Comparison of ENCODE assay signal across 17 mouse cellular contexts in genomic region chr2:165182085-165182976, GRCm38 (mm10). TPM values are rescaled to one million over a fixed set of nuclear protein-coding genes. Genes with fewer than 3 reads are reported as not detected.
DNase-seq lines count a peak whose midpoint lies in the region; ATAC-seq and TF ChIP-seq lines count a peak whose summit lies in the region.
"Had no signal": no experiment of that assay in that cellular context is flagged by ENCODE, and none has a peak within 500 bp of the region (broad histone marks: within the 10 kb centered on the region; RNA-seq: fewer than 3 reads in every experiment).

No protein-coding gene starts in this region.

- WGBS in hindbrain, embryonic 13.5 days, result 64% methylated on average over 11 of the region's 11 CpGs
- 61% methylated on average over 11 of the region's 11 CpGs for WGBS in hindbrain, embryonic 16.5 days
- 54% methylated on average over 11 of the region's 11 CpGs for WGBS in stomach, embryonic 14.5 days
- 63% methylated on average over 8 of the region's 11 CpGs for WGBS in stomach, postnatal 0 days

- H3K4me1 ChIP-seq in hindbrain, embryonic 13.5 days (replicated peaks), result peaks cover 55% of the 10 kb centered on the region
- H3K4me1 ChIP-seq in hindbrain, embryonic 16.5 days (ENCODE audit: control insufficient read depth, insufficient read depth, low read depth, low read length), result peaks cover 19% of the 10 kb centered on the region
- H3K4me1 ChIP-seq in stomach, embryonic 14.5 days (ENCODE audit: control insufficient read depth, insufficient read depth, low read length), result peaks cover 9% of the 10 kb centered on the region
- no peaks in the 10 kb centered on the region for H3K4me1 ChIP-seq in stomach, postnatal 0 days (replicated peaks; ENCODE audit: control insufficient read depth, insufficient read depth)

- H3K4me2 ChIP-seq in hindbrain, embryonic 13.5 days, result no peak overlapping the region
- no peak overlapping the region for H3K4me2 ChIP-seq in hindbrain, embryonic 16.5 days (ENCODE audit: low read length)
- H3K4me2 ChIP-seq in stomach, embryonic 14.5 days (replicated peaks; ENCODE audit: low read depth, low read length), result no peak overlapping the region
- no peak overlapping the region for H3K4me2 ChIP-seq in stomach, postnatal 0 days (replicated peaks; ENCODE audit: low read depth)
- H3K4me2 ChIP-seq: neural tube, embryonic 15.5 days had no signal

- TF ChIP-seq EP300 in stomach, postnatal 0 days (optimal IDR thresholded peaks at IDR 0.05), result no peak

- intact Hi-C loops in heart, postnatal 10 days (cut with DNase I), result no loop called here

- no peak for TF ChIP-seq CTCF in stomach, postnatal 0 days (IDR thresholded peaks at IDR 0.05; ENCODE audit: low read depth)

- peak; percentile 40; the same call in 1 of the 2 replicates for ATAC-seq in hindbrain, embryonic 13.5 days (ENCODE audit: low FRiP score)
- no peak for ATAC-seq in hindbrain, embryonic 16.5 days
- ATAC-seq in stomach, embryonic 14.5 days (ENCODE audit: insufficient number of reproducible peaks, insufficient read depth, low FRiP score, low read depth), result peak; percentile 34; the same call in 1 of the 2 replicates
- no peak for ATAC-seq in stomach, postnatal 0 days (ENCODE audit: low FRiP score, low TSS enrichment)

- H3K9me3 ChIP-seq in hindbrain, embryonic 13.5 days, result no peaks in the 10 kb centered on the region
- no peaks in the 10 kb centered on the region for H3K9me3 ChIP-seq in hindbrain, embryonic 16.5 days (ENCODE audit: control insufficient read depth, low read length)
- H3K9me3 ChIP-seq in stomach, embryonic 14.5 days (ENCODE audit: control insufficient read depth, low read depth, low read length), result no peaks in the 10 kb centered on the region
- H3K9me3 ChIP-seq in stomach, postnatal 0 days (ENCODE audit: control insufficient read depth, low read length), result no peaks in the 10 kb centered on the region
- H3K9me3 ChIP-seq: neural tube, embryonic 15.5 days had no signal

- no peaks in the 10 kb centered on the region for H3K36me3 ChIP-seq in hindbrain, embryonic 13.5 days
- H3K36me3 ChIP-seq in hindbrain, embryonic 16.5 days (ENCODE audit: control insufficient read depth, insufficient read depth, low read length), result no peaks in the 10 kb centered on the region
- H3K36me3 ChIP-seq in stomach, embryonic 14.5 days (ENCODE audit: control insufficient read depth, insufficient read depth, low read length), result no peaks in the 10 kb centered on the region
- no peaks in the 10 kb centered on the region for H3K36me3 ChIP-seq in stomach, postnatal 0 days (ENCODE audit: control insufficient read depth, insufficient read depth, low read length)
- H3K36me3 ChIP-seq: neural tube, embryonic 15.5 days had no signal

- H3K9ac ChIP-seq in hindbrain, embryonic 13.5 days, result peak overlapping the region; percentile 53; the same call in 1 of the 2 replicates
- no peak overlapping the region for H3K9ac ChIP-seq in hindbrain, embryonic 16.5 days (ENCODE audit: low read depth, low read length)
- H3K9ac ChIP-seq in stomach, embryonic 14.5 days (replicated peaks; ENCODE audit: low read depth, low read length), result no peak overlapping the region
- no peak overlapping the region for H3K9ac ChIP-seq in stomach, postnatal 0 days (ENCODE audit: low read length)
- H3K9ac ChIP-seq: liver, embryonic 14.5 days; neural tube, embryonic 15.5 days had no signal

- DNase-seq in cerebellum, adult 18-20 months, result peak; percentile 38 to 45
- no peak for DNase-seq in cerebellum, postnatal 4 days (ENCODE audit: low spot score in 2 of 2)
- no peak for DNase-seq in stomach, postnatal 0 days (ENCODE audit: low spot score)
- no peak for DNase-seq in testis, postnatal 14 days (ENCODE audit: low spot score)
- DNase-seq in heart, postnatal 10 days, result no peak
- DNase-seq: adrenal gland, adult 2 months; heart, adult 18-20 months; kidney, adult 8-10 months; layer of hippocampus, adult 9-11 months; lung, postnatal 14 days; retina, postnatal 1 day had no signal

- H3K4me3 ChIP-seq in hindbrain, embryonic 13.5 days, result no peak overlapping the region
- H3K4me3 ChIP-seq in hindbrain, embryonic 16.5 days (ENCODE audit: low read length), result no peak overlapping the region
- H3K4me3 ChIP-seq in stomach, embryonic 14.5 days (ENCODE audit: low read depth, low read length), result no peak overlapping the region
- no peak overlapping the region for H3K4me3 ChIP-seq in stomach, postnatal 0 days (ENCODE audit: low read depth, low read length)
- H3K4me3 ChIP-seq: gastrocnemius, adult 2 months; neural tube, embryonic 15.5 days had no signal

- H3K27ac ChIP-seq in hindbrain, embryonic 13.5 days, result 0 out of 2 replicates have a peak overlapping the region, but pooled peaks have one; percentile 60
- H3K27ac ChIP-seq in hindbrain, embryonic 16.5 days (ENCODE audit: low read depth, low read length), result no peak overlapping the region; the same call in 1 of the 2 replicates
- H3K27ac ChIP-seq in stomach, embryonic 14.5 days (ENCODE audit: low read length), result no peak overlapping the region
- H3K27ac ChIP-seq in stomach, postnatal 0 days (replicated peaks), result no peak overlapping the region
- H3K27ac ChIP-seq: gastrocnemius, adult 2 months; liver, embryonic 14.5 days; neural tube, embryonic 15.5 days had no signal

- peaks cover 48% of the 10 kb centered on the region for H3K27me3 ChIP-seq in hindbrain, embryonic 13.5 days
- peaks cover 13% of the 10 kb centered on the region for H3K27me3 ChIP-seq in hindbrain, embryonic 16.5 days (replicated peaks; ENCODE audit: control insufficient read depth, insufficient read depth, low read length)
- peaks cover 25% of the 10 kb centered on the region for H3K27me3 ChIP-seq in stomach, embryonic 14.5 days (ENCODE audit: control insufficient read depth, insufficient read depth, low read length)
- 0 out of 2 replicates have a peak, but pooled peaks cover 3% of the 10 kb centered on the region for H3K27me3 ChIP-seq in stomach, postnatal 0 days (ENCODE audit: control insufficient read depth, insufficient read depth, low read length)

RNA-seq across cellular contexts. Expression of gene Cdh22, which starts 52.3 kb away (rescaled TPM):
- 9.4 and 11.4 TPM in 2 replicates for polyA plus RNA-seq in hindbrain, embryonic 13.5 days (2015; fragmentation: Nextera tagmentation; extraction: Ambion mirVana)
- 11.0 and 13.1 TPM in 2 replicates for polyA plus RNA-seq in hindbrain, embryonic 16.5 days (2015; fragmentation: Nextera tagmentation; extraction: Ambion mirVana)
- polyA plus RNA-seq in stomach, embryonic 14.5 days (2014; fragmentation: Nextera tagmentation; extraction: Ambion mirVana), result 0.27 and 0.32 TPM in 2 replicates
- 0.05 and 0.08 TPM in 2 replicates for polyA plus RNA-seq in stomach, postnatal 0 days (2015; fragmentation: Nextera tagmentation; extraction: Ambion mirVana)
- total RNA-seq in heart, postnatal 10 days (2021), result under 1 TPM; 0.26 to 0.27 TPM

Comparison
In these comparisons a context has a peak if more than half of its experiments do, and no peak if none do; other contexts are left out.
1. DNase-seq: peak in cerebellum, adult 18-20 months (2 of 2); none in cerebellum, postnatal 4 days (0 of 2), stomach, postnatal 0 days (single experiment), testis, postnatal 14 days (single experiment) and heart, postnatal 10 days (0 of 2).
2. ATAC-seq: peak in hindbrain, embryonic 13.5 days (single experiment) and stomach, embryonic 14.5 days (single experiment); none in hindbrain, embryonic 16.5 days (single experiment) and stomach, postnatal 0 days (single experiment).